Mouse (Mus musculus): ENCODE measurements around the gene Car4.

GRCm38 (mm10) chr11:84920981-84921380, 36.6 kb upstream of the Car4 start:
- TF ChIP-seq CTCF (IDR thresholded peaks at IDR 0.05) (no peak), EP300 (IDR thresholded peaks at IDR 0.05) (no peak)

Measured in lung, postnatal 0 days (tissue).